Mouse (Mus musculus): ENCODE measurements around the gene Vwa5b1. TPM values are rescaled to one million over a fixed set of nuclear protein-coding genes. Genes with fewer than 3 reads are reported as not detected.

Vwa5b1 gene
- total RNA-seq, 4 experiments from 2014 or later: 3.0 to 6.3 (median 4.0) TPM

DNA sequence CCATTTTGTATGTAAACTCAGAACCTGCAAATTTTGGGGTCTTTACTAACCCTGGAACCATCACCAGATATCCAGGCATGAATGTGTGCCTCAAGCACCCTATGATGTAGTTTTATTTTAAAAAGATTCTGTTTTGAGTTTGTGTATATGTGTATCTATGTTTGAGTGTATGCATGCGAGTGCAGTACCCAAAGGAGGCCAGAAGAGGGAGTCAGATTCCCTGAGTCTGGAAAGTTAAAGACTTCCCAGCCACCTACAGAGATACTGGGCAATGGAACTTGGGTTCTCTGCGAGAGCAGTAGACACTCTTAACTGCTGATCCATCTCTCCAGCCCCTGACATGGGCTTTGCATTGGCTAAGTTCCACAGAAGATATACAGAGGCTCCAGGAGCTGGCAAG is 101.8 kb downstream of the Vwa5b1 start:
- no peak for DNase-seq (ENCODE audit: low spot score in 2 of 2)

GRCm38 (mm10) chr4:138531761-138532160 is 103.9 kb downstream of the Vwa5b1 start:
- no peak for DNase-seq (ENCODE audit: low spot score in 2 of 2)

- DNase-seq (ENCODE audit: low spot score in 2 of 2): peak in 1 of 2 experiments; percentile 56
These were observed 105.7 kb downstream of the Vwa5b1 start for GRCm38 (mm10) chr4:138530011-138530410.

GRCm38 (mm10) chr4:138525684-138526083 is 110.0 kb downstream of the Vwa5b1 start:
- DNase-seq (ENCODE audit: low spot score in 2 of 2): peak in 1 of 2 experiments; percentile 73

DNA sequence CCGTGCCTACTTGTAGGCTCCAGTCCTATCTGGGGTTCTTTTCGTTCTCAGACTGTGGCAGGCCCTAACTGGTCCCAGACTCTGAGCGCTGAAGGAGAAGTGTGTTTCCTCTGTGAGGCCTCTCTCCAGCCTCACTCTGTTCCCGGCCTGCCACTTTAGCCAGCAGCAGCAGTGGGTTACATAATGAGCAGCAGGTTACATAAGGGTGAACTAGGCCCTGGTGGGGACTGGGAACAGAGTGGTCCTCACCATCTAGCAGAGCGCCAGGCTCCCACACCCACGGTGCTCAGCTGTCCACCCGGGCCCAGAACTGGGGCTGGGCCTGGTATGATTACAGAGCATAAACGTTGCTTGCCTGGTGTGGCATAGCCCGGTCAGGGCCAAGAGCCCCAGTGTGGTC is 110.9 kb downstream of the Vwa5b1 start:
- DNase-seq (ENCODE audit: low spot score in 2 of 2): no peak

GRCm38 (mm10) chr4:138523775-138524174 is 111.9 kb downstream of the Vwa5b1 start:
- no peak for DNase-seq (ENCODE audit: low spot score in 2 of 2)

GRCm38 (mm10) chr4:138522296-138522695 is 113.4 kb downstream of the Vwa5b1 start:
- no peak for DNase-seq (ENCODE audit: low spot score in 2 of 2)

DNA sequence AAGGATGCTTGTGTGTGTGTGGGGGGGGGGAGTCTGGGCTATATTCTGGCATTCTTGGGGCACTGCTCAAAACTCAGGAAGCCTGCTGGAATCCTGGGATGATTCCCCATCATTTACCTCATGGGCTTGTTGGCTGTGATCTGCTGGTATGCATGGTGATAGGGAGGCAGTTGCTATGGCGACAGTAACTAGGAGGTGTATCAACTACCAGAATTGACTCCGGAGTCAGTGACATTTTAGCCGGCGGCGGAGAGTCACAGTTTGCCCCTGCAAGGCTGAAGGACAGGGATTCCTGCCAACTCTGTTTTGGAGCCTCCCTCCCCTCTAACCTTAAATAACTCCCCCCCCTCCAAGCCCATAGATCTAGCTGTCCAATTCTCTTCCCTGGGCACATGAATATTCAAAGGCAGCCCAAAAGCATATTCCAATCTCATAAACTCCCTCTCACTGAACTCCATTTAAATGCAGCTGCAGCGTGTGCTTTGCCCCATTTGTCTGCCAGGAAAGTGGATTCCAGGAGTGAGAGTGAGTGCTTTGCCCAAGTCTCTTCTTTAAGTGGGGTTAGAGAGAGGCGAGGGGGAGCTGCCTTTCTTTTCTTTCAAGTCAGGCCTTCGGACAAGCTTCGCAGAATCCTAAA is 118.4 kb downstream of the Vwa5b1 start:
- peak in 1 of 2 experiments; percentile 78 for DNase-seq (ENCODE audit: low spot score in 2 of 2)

DNA sequence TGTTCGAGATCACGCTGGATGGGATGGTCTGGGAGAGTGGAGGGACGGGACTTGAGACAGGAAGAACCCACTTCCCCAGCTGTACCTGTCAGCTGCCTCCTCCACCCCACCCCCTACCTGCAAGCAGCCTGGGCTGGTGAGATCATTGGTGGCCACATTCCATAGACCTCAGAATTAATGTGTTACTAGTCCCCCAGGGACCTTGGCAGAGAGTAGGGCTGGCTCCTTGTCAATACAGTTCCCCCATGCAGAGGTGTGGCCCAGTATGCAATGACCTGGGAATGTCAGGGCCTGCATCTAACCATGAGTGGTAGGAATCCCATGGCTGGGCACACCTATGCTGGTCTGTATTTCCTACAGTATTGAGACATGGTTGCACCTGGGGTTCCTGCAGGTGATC is 119.2 kb downstream of the Vwa5b1 start:
- DNase-seq (ENCODE audit: low spot score in 2 of 2): no peak

Other genes starting within 250 kb of the Vwa5b1 start
- 10 to 100 TPM; 27.9 to 32.2 (median 28.2) TPM for gene Fam43b, start 239.4 kb downstream of the Vwa5b1 start, total RNA-seq (2022)
- gene Mul1, start 201.2 kb downstream of the Vwa5b1 start, total RNA-seq (2022): 10 to 100 TPM; 51.6 to 54.5 (median 52.7) TPM
- gene Camk2n1, start 181.6 kb downstream of the Vwa5b1 start, total RNA-seq (2022): 1,000 to 10,000 TPM in 2 of 4 experiments, 100 to 1,000 TPM in 2; 966 to 1,102 (median 1,006) TPM
- under 1 TPM; 0.14 to 0.51 (median 0.26) TPM for gene Pla2g2c, start 88.9 kb upstream of the Vwa5b1 start, total RNA-seq (2022)
- gene Ubxn10, start 101.3 kb upstream of the Vwa5b1 start, total RNA-seq (2022): 1 to 10 TPM; 1.2 to 2.4 (median 1.5) TPM
- not detected for gene Pla2g2f, start 121.7 kb upstream of the Vwa5b1 start, total RNA-seq (2022)
- gene Pla2g2d, start 139.9 kb upstream of the Vwa5b1 start, total RNA-seq (2022): 1 to 10 TPM in 1 of 4 experiments, under 1 TPM in 3; 0.32 to 1.3 (median 0.69) TPM
- 1 to 10 TPM; 1.8 to 4.8 (median 3.0) TPM for gene Pla2g5, start 227.6 kb upstream of the Vwa5b1 start, total RNA-seq (2022)
- not detected for gene Gm13030, start 238.1 kb upstream of the Vwa5b1 start, total RNA-seq (2022)
- gene Pla2g2e, start 242.1 kb upstream of the Vwa5b1 start, total RNA-seq (2022): not detected